Mouse (Mus musculus): ENCODE measurements at regions not wholly inside any gene's neighbourhood (a gene's known extent, or its start where the extent isn't known, plus 50 kb on each side); places are given as distances from the start of the nearest gene placed in this dataset.

GRCm38 (mm10) chr8:33985430-33985977, 126.0 kb downstream of the Gm10131 start:
- ATAC-seq (replicated peaks; ENCODE audit: low FRiP score) = no peak
- no peaks in the 10 kb centered on the region for H3K27me3 ChIP-seq (replicated peaks; ENCODE audit: control insufficient read depth, insufficient read depth, low read length)
- H3K36me3 ChIP-seq (ENCODE audit: control insufficient read depth, insufficient read depth, low read length) = no peaks in the 10 kb centered on the region
- H3K4me1 ChIP-seq (replicated peaks; ENCODE audit: control insufficient read depth, insufficient read depth, low read length) = no peaks in the 10 kb centered on the region
- H3K4me2 ChIP-seq = peak overlapping the region; percentile 22; the same call in 1 of the 2 replicates
- no peaks in the 10 kb centered on the region for H3K9me3 ChIP-seq (ENCODE audit: control insufficient read depth, low read length)
- H3K4me3 ChIP-seq (ENCODE audit: low read depth, low read length) = no peak overlapping the region
- 56% methylated on average over 11 of the region's 11 CpGs for WGBS
- DNase-seq (ENCODE audit: low spot score) = no peak
- no peak overlapping the region for H3K27ac ChIP-seq (ENCODE audit: low read depth, low read length)
- no peak overlapping the region for H3K9ac ChIP-seq (ENCODE audit: low read depth, low read length)

GRCm38 (mm10) chr8:33981629-33982028, 129.9 kb downstream of the Gm10131 start:
- H3K4me2 ChIP-seq = no peak overlapping the region
- DNase-seq (ENCODE audit: low spot score) = no peak
- H3K27me3 ChIP-seq (replicated peaks; ENCODE audit: control insufficient read depth, insufficient read depth, low read length) = peaks cover 2% of the 10 kb centered on the region; the same call in 1 of the 2 replicates
- H3K4me3 ChIP-seq (ENCODE audit: low read depth, low read length) = no peak overlapping the region
- H3K36me3 ChIP-seq (ENCODE audit: control insufficient read depth, insufficient read depth, low read length) = no peaks in the 10 kb centered on the region
- WGBS = 65% methylated on average over 4 of the region's 4 CpGs
- H3K4me1 ChIP-seq (replicated peaks; ENCODE audit: control insufficient read depth, insufficient read depth, low read length) = peaks cover 6% of the 10 kb centered on the region
- ATAC-seq (replicated peaks; ENCODE audit: low FRiP score) = no peak
- H3K9me3 ChIP-seq (ENCODE audit: control insufficient read depth, low read length) = no peaks in the 10 kb centered on the region
- no peak overlapping the region for H3K27ac ChIP-seq (ENCODE audit: low read depth, low read length)
- H3K9ac ChIP-seq (ENCODE audit: low read depth, low read length) = no peak overlapping the region

- no peak overlapping the region for H3K27ac ChIP-seq (ENCODE audit: low read depth, low read length)
- DNase-seq (ENCODE audit: low spot score) = no peak
Observed at GRCm38 (mm10) chr8:33980999-33981398, 130.5 kb downstream of the Gm10131 start.

More at GRCm38 (mm10) chr8:33980999-33981398, 130.5 kb downstream of the Gm10131 start:
- Histone ChIP-seq H3K9me3 (ENCODE audit: control insufficient read depth, low read length) (no peaks in the 10 kb centered on the region), H3K4me2 (no peak overlapping the region), H3K9ac (ENCODE audit: low read depth, low read length) (no peak overlapping the region), H3K36me3 (ENCODE audit: control insufficient read depth, insufficient read depth, low read length) (no peaks in the 10 kb centered on the region), H3K27me3 (replicated peaks; ENCODE audit: control insufficient read depth, insufficient read depth, low read length) (peaks cover 2% of the 10 kb centered on the region; the same call in 1 of the 2 replicates), H3K4me3 (ENCODE audit: low read depth, low read length) (no peak overlapping the region), H3K4me1 (replicated peaks; ENCODE audit: control insufficient read depth, insufficient read depth, low read length) (peaks cover 6% of the 10 kb centered on the region)
- 59% methylated on average over 7 of the region's 7 CpGs for WGBS
- ATAC-seq (replicated peaks; ENCODE audit: low FRiP score) = no peak
